Mouse (Mus musculus): ENCODE results near the gene Edar.

- TF ChIP-seq CTCF (IDR thresholded peaks at IDR 0.05; ENCODE audit: low read depth) (no peak), EP300 (IDR thresholded peaks at IDR 0.05; ENCODE audit: low read depth) (no peak)
Observed at GRCm38 (mm10) chr10:58594486-58594885, 81.0 kb downstream of the Edar start.

All from liver, postnatal 0 days (tissue).